Mouse (Mus musculus) ES-E14 (cell line): ENCODE results near the gene Wdr64. TPM values are rescaled to one million over a fixed set of nuclear protein-coding genes. Genes with fewer than 3 reads are reported as not detected.

Source experiments
- DNase-seq: peaks from one replicate; pipeline ENCODE4 v3.0.0-alpha.2; 2013; ENCODE audit warnings: low read depth, low spot score
- H3K27ac ChIP-seq: 2 replicates; pipeline ENCODE4 v1.5.1; 2012; ENCODE audit warnings: low read depth, mild to moderate bottlenecking, low read length, moderate library complexity, mixed read lengths; ENCODE audit not compliant: poor library complexity, insufficient read depth, severe bottlenecking
- H3K36me3 ChIP-seq: 2 replicates; pipeline ENCODE4 v1.6.1; 2012; ENCODE audit warnings: mild to moderate bottlenecking, low read length, moderate library complexity, mixed read lengths; ENCODE audit not compliant: control insufficient read depth, poor library complexity, insufficient read depth, severe bottlenecking
- H3K4me1 ChIP-seq, 2 experiments: fragments of 150-350 bp in 1 of 2; sonication (generic) in 1 of 2; 2 replicates each; pipeline ENCODE4 v1.6.1; 2012; ENCODE audit warnings: low read length in 2 of 2, mild to moderate bottlenecking in 1 of 2, mixed read lengths in 1 of 2; ENCODE audit not compliant: control insufficient read depth in 2 of 2, insufficient read depth in 2 of 2, poor library complexity in 1 of 2
- H3K4me3 ChIP-seq, 2 experiments: fragments of 150-350 bp in 1 of 2; sonication (generic) in 1 of 2; 2 replicates each; pipeline ENCODE4 v1.5.1; 2012; ENCODE audit warnings: low read length in 2 of 2, low read depth in 1 of 2, mild to moderate bottlenecking in 1 of 2, mixed read lengths in 1 of 2; ENCODE audit not compliant: insufficient read depth in 1 of 2, poor library complexity in 1 of 2, severe bottlenecking in 1 of 2
- H3K9ac ChIP-seq: 2 replicates; pipeline ENCODE4 v1.6.1; 2012; ENCODE audit warnings: low read depth, mild to moderate bottlenecking, low read length, mixed read lengths; ENCODE audit not compliant: poor library complexity, insufficient read depth, severe bottlenecking
- H3K9me3 ChIP-seq: fragments of 150-350 bp; sonication (generic); 2 replicates; pipeline ENCODE4 v1.6.1; 2012; ENCODE audit warnings: low read depth, mild to moderate bottlenecking, low read length; ENCODE audit not compliant: control insufficient read depth, insufficient read depth
- CHD2 ChIP-seq: IDR thresholded peaks from 2 replicates; pipeline ENCODE4 v1.6.1; 2014; ENCODE audit warnings: mild to moderate bottlenecking, low read depth, low read length, inconsistent platforms
- HCFC1 ChIP-seq: IDR thresholded peaks from 2 replicates; pipeline ENCODE4 v1.6.1; 2012; ENCODE audit warnings: low read length, inconsistent platforms, borderline replicate concordance; ENCODE audit not compliant: insufficient read depth
- MAFK ChIP-seq: IDR thresholded peaks from 2 replicates; pipeline ENCODE4 v1.6.1; 2014; ENCODE audit warnings: mild to moderate bottlenecking, low read depth, low read length, inconsistent platforms; ENCODE audit not compliant: insufficient read depth
- ZC3H11A ChIP-seq: IDR thresholded peaks from 2 replicates; pipeline ENCODE4 v1.6.1; 2012; ENCODE audit warnings: low read depth, mild to moderate bottlenecking, inconsistent platforms, low read length, borderline replicate concordance
- ZNF384 ChIP-seq: IDR thresholded peaks from 2 replicates; pipeline ENCODE4 v1.6.1; 2012; ENCODE audit warnings: low read depth, low read length, inconsistent platforms
- in situ Hi-C, 2 experiments: fragments of 600-800 bp; cut with MboI; formaldehyde crosslinking; loops; one replicate each; pipeline ENCODE4 v1.15.1; 2025; ENCODE audit warnings: low sequenced_read_pairs in 2 of 2, inconsistent platforms in 1 of 2; ENCODE audit not compliant: unreplicated experiment in 2 of 2
- total RNA-seq: library from RNA; depleted of rRNA; stranded (reverse); fragments of 300-350 nt; gene quantifications from 2 replicates; pipeline ENCODE4 v1.2.3, GENCODE M21; 2012

The Wdr64 gene
- total RNA-seq, 1 experiment, result 0.94 TPM

GRCm38 (mm10) chr1:175708013-175708412 is 9.6 kb downstream of the Wdr64 start:
- no peak overlapping the region for H3K9ac ChIP-seq
- in situ Hi-C loops, result no loop called here
- TF ChIP-seq HCFC1, result no peak
- no peak for TF ChIP-seq ZNF384
- no peak for TF ChIP-seq CHD2
- no peak for TF ChIP-seq ZC3H11A
- no peak for TF ChIP-seq MAFK

GRCm38 (mm10) chr1:175712338-175712909 is 14.0 kb downstream of the Wdr64 start:
- peaks cover 0 to 5% of the 10 kb centered on the region in 2 experiments; a peak in 1 of 4 replicates for H3K4me1 ChIP-seq
- in situ Hi-C loops, result no loop called here
- no peak for TF ChIP-seq ZNF384
- TF ChIP-seq MAFK, result no peak
- TF ChIP-seq HCFC1, result no peak
- TF ChIP-seq CHD2, result no peak
- no peak for TF ChIP-seq ZC3H11A
- no peak for DNase-seq
- no peaks in the 10 kb centered on the region for H3K36me3 ChIP-seq
- no peaks in the 10 kb centered on the region for H3K9me3 ChIP-seq
- H3K9ac ChIP-seq, result no peak overlapping the region
- H3K4me3 ChIP-seq, result no peak overlapping the region
- H3K27ac ChIP-seq, result no peak overlapping the region; the same call in 1 of the 2 replicates

More at GRCm38 (mm10) chr1:175708013-175708412, 9.6 kb downstream of the Wdr64 start:
- H3K27ac ChIP-seq, result no peak overlapping the region
- no peaks in the 10 kb centered on the region for H3K36me3 ChIP-seq
- peaks cover 0 to 5% of the 10 kb centered on the region in 2 experiments; a peak in 1 of 4 replicates for H3K4me1 ChIP-seq
- H3K4me3 ChIP-seq, result no peak overlapping the region
- no peak for DNase-seq
- H3K9me3 ChIP-seq, result no peaks in the 10 kb centered on the region

- no peak for DNase-seq
- in situ Hi-C loops, result no loop called here
- no peak overlapping the region for H3K4me3 ChIP-seq
- no peaks in the 10 kb centered on the region for H3K9me3 ChIP-seq
- H3K27ac ChIP-seq, result no peak overlapping the region
- TF ChIP-seq CHD2, result no peak
- no peak for TF ChIP-seq ZC3H11A
- TF ChIP-seq MAFK, result no peak
- TF ChIP-seq ZNF384, result no peak
- peaks cover 0 to 5% of the 10 kb centered on the region in 2 experiments; a peak in 1 of 4 replicates for H3K4me1 ChIP-seq
- no peaks in the 10 kb centered on the region for H3K36me3 ChIP-seq
- H3K9ac ChIP-seq, result no peak overlapping the region
Measured at GRCm38 (mm10) chr1:175716832-175717231, 18.4 kb downstream of the Wdr64 start.

GRCm38 (mm10) chr1:175725771-175726170 is 27.4 kb downstream of the Wdr64 start:
- no peak overlapping the region for H3K9ac ChIP-seq
- in situ Hi-C loops, result no loop called here

More at GRCm38 (mm10) chr1:175725771-175726170, 27.4 kb downstream of the Wdr64 start:
- DNase-seq, result no peak
- no peaks in the 10 kb centered on the region for H3K4me1 ChIP-seq
- H3K4me3 ChIP-seq, result no peak overlapping the region
- H3K36me3 ChIP-seq, result no peaks in the 10 kb centered on the region
- no peak for TF ChIP-seq HCFC1
- TF ChIP-seq MAFK, result no peak
- TF ChIP-seq ZC3H11A, result no peak
- TF ChIP-seq ZNF384, result no peak
- TF ChIP-seq CHD2, result no peak
- H3K9me3 ChIP-seq, result no peaks in the 10 kb centered on the region
- H3K27ac ChIP-seq, result no peak overlapping the region
